ENCODE assay signal across 37 mouse cellular contexts in the genomic region with DNA sequence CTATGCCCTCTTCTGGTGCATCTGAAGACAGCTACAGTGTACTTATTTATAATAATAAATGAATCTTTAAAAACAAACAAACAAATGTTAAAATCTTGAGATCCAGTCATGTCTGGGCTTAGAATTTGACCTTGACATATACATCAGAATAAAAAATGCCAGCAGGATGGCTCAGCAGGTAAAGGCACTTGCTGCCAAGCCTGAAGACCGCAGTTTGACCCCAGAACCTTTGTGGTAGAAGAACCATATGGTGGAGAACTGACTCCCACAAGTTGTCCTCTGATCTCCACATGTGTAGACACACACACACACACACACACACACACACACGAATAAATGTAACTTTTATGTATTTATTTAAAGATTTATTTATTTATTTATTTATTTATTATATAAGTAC. TPM values are rescaled to one million over a fixed set of nuclear protein-coding genes. Genes with fewer than 3 reads are reported as not detected.
"Had no signal": no experiment of that assay in that cellular context is flagged by ENCODE, and none has a peak within 500 bp of the region (broad histone marks: within the 10 kb centered on the region; RNA-seq: fewer than 3 reads in every experiment).

No protein-coding gene starts in this region.

- H3K4me3 ChIP-seq: limb, embryonic 12.5 days; limb, embryonic 13.5 days; limb, embryonic 15.5 days; liver, embryonic 12.5 days; liver, embryonic 15.5 days; lung, embryonic 15.5 days; megakaryocyte, embryonic 14.5 days; midbrain, embryonic 12.5 days; midbrain, embryonic 13.5 days; midbrain, embryonic 15.5 days; myocyte; neural tube, embryonic 12.5 days; neural tube, embryonic 13.5 days had no signal

- H3K4me1 ChIP-seq: limb, embryonic 12.5 days; limb, embryonic 13.5 days; limb, embryonic 15.5 days; liver, embryonic 15.5 days; lung, embryonic 15.5 days; midbrain, embryonic 12.5 days; midbrain, embryonic 13.5 days; midbrain, embryonic 15.5 days; neural tube, embryonic 12.5 days; neural tube, embryonic 13.5 days had no signal

- H3K36me3 ChIP-seq: limb, embryonic 10.5 days; limb, embryonic 12.5 days; limb, embryonic 13.5 days; limb, embryonic 15.5 days; liver, embryonic 12.5 days; liver, embryonic 13.5 days; liver, embryonic 15.5 days; midbrain, embryonic 10.5 days; midbrain, embryonic 12.5 days; midbrain, embryonic 13.5 days; midbrain, embryonic 15.5 days; neural tube, embryonic 12.5 days; neural tube, embryonic 13.5 days had no signal

- DNase-seq: left cerebral cortex, postnatal 4 days; liver; liver, embryonic 13.5 days; liver, postnatal 0 days; lung, adult 18-20 months; lung, adult 2 months; lung, embryonic 14.5 days; lung, postnatal 10 days; lung, postnatal 14 days; lung, postnatal 36 days; lung, postnatal 4 days; midbrain, embryonic 14.5 days had no signal

- H3K27ac ChIP-seq: limb, embryonic 10.5 days; limb, embryonic 12.5 days; limb, embryonic 13.5 days; limb, embryonic 15.5 days; liver, embryonic 12.5 days; liver, embryonic 13.5 days; liver, embryonic 14.5 days; liver, embryonic 15.5 days; lung, embryonic 15.5 days; macrophage; midbrain, embryonic 10.5 days; midbrain, embryonic 12.5 days; midbrain, embryonic 13.5 days; midbrain, embryonic 15.5 days; neural tube, embryonic 12.5 days; neural tube, embryonic 13.5 days had no signal

- H3K9ac ChIP-seq: limb, embryonic 12.5 days; limb, embryonic 13.5 days; limb, embryonic 15.5 days; liver, embryonic 12.5 days; liver, embryonic 13.5 days; liver, embryonic 14.5 days; liver, embryonic 15.5 days; liver, postnatal 0 days; lung, embryonic 14.5 days; lung, embryonic 15.5 days; midbrain, embryonic 12.5 days; midbrain, embryonic 13.5 days; midbrain, embryonic 15.5 days; neural tube, embryonic 12.5 days; neural tube, embryonic 13.5 days had no signal

- H3K9me3 ChIP-seq: limb, embryonic 10.5 days; limb, embryonic 12.5 days; limb, embryonic 13.5 days; limb, embryonic 15.5 days; liver, embryonic 12.5 days; liver, embryonic 13.5 days; liver, embryonic 15.5 days; lung, embryonic 15.5 days; megakaryocyte, embryonic 14.5 days; midbrain, embryonic 10.5 days; midbrain, embryonic 12.5 days; midbrain, embryonic 13.5 days; midbrain, embryonic 15.5 days; neural tube, embryonic 12.5 days; neural tube, embryonic 13.5 days had no signal

RNA-seq across cellular contexts. Expression of gene Bcl2l10, which starts 44.5 kb away (rescaled TPM):
- total RNA-seq: left cerebral cortex, postnatal 25 days; left cerebral cortex, postnatal 36 days; liver, adult 2 months; megakaryocyte progenitor cell, adult 5-6 weeks; megakaryocyte, adult 5-6 weeks; megakaryocyte-erythroid progenitor cell, adult 5-6 weeks; midbrain, postnatal 0 days; monocyte, adult 5-6 weeks had no signal
